Mouse (Mus musculus): ENCODE results near the gene Gm6588.

GRCm38 (mm10) chr5:112481946-112482410 is 32.8 kb downstream of the Gm6588 start:
- TF ChIP-seq CTCF (IDR thresholded peaks at IDR 0.05; ENCODE audit: extremely low read depth, insufficient read length, insufficient replicate concordance, low read depth, low read length) = no peak
- TF ChIP-seq POLR2A (IDR thresholded peaks at IDR 0.05; ENCODE audit: low read depth, low read length) = no peak
